In the genomic region with DNA sequence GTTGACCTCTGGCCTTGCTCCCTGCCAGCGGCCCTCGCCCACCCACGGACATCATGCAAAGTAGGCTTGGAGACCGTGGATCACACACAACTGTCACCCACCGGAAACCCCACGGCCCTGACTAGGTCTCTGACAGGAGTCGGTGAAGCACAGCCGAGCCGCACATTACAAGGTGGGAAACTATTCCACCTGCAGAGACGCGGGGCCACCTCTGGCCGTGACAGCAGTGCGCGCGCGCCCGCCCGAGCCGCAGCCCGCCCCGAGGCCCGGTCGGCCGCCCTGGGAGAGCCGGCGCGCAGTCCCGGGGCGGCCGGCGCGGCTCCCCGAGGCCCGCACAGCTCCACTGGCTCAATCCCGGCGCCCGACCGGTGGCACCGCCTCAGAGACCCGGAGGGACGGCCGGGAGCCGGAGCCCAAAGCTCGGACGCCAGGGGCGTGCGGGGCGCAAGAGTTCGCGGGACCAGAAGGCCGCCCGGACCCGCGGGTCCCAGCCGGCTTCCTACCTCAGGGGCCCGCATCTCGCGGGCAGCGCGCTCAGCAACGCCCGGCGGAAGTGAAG, we compare ENCODE assay signal across 8 mouse cellular contexts. TPM values are rescaled to one million over a fixed set of nuclear protein-coding genes. Genes with fewer than 3 reads are reported as not detected.
DNase-seq lines count a peak whose midpoint lies in the region; ATAC-seq and TF ChIP-seq lines count a peak whose summit lies in the region.
"Not testable (repeated sequence)": the region's sequence is repeated elsewhere in the genome, so short reads cannot be mapped to it uniquely, and the experiment has no call there.

No protein-coding gene starts in this region.

- H3K9me3 ChIP-seq in forebrain, embryonic 12.5 days; hindbrain, embryonic 14.5 days (ENCODE audit: control insufficient read depth, low read length); lung, postnatal 0 days (ENCODE audit: low read length); neural tube, embryonic 13.5 days: not testable (repeated sequence)

- peak overlapping the region; percentile 68 for H3K4me2 ChIP-seq in forebrain, embryonic 12.5 days
- H3K4me2 ChIP-seq in hindbrain, embryonic 14.5 days (replicated peaks): peak overlapping the region; percentile 79
- H3K4me2 ChIP-seq in lung, postnatal 0 days (replicated peaks; ENCODE audit: low read depth, low read length): peak overlapping the region; percentile 68
- peak overlapping the region; percentile 78 for H3K4me2 ChIP-seq in neural tube, embryonic 13.5 days

- under 1% methylated on average over 57 of the region's 63 CpGs for WGBS in forebrain, embryonic 12.5 days
- under 1% methylated on average over 52 of the region's 63 CpGs for WGBS in hindbrain, embryonic 14.5 days
- under 1% methylated on average over 39 of the region's 63 CpGs for WGBS in lung, postnatal 0 days
- WGBS in neural tube, embryonic 13.5 days: under 1% methylated on average over 56 of the region's 63 CpGs
- WGBS in thymus, adult 2 months: under 1% methylated on average over 63 of the region's 63 CpGs

- intact Hi-C loops in left cerebral cortex, adult 2 months (cut with DNase I): loop anchor here (5.0 kb wide), 1 partner anchor 48 kb away; no protein-coding TSS in a partner anchor

- not testable (repeated sequence) for ATAC-seq in forebrain, embryonic 12.5 days (ENCODE audit: low FRiP score)
- ATAC-seq in hindbrain, embryonic 14.5 days (ENCODE audit: low FRiP score): peak; percentile 69
- peak; percentile 53 for ATAC-seq in lung, postnatal 0 days
- ATAC-seq in neural tube, embryonic 13.5 days (ENCODE audit: low read depth): peak; percentile 72

- H3K36me3 ChIP-seq in forebrain, embryonic 12.5 days (replicated peaks); hindbrain, embryonic 14.5 days (replicated peaks; ENCODE audit: control insufficient read depth, insufficient read depth); lung, postnatal 0 days (ENCODE audit: insufficient read depth, low read length); thymus, adult 2 months (ENCODE audit: control insufficient read depth, insufficient read depth, low read length): not testable (repeated sequence)
- H3K36me3 ChIP-seq in neural tube, embryonic 13.5 days: peaks cover 15% of the 10 kb centered on the region

- peaks cover 19% of the 10 kb centered on the region for H3K4me1 ChIP-seq in forebrain, embryonic 12.5 days
- H3K4me1 ChIP-seq in hindbrain, embryonic 14.5 days (replicated peaks; ENCODE audit: control insufficient read depth, insufficient read depth, low read length); lung, postnatal 0 days (ENCODE audit: insufficient read depth, low read depth, low read length); thymus, adult 2 months (replicated peaks; ENCODE audit: control insufficient read depth, insufficient read depth, low read length): not testable (repeated sequence)
- peaks cover 18% of the 10 kb centered on the region for H3K4me1 ChIP-seq in neural tube, embryonic 13.5 days (replicated peaks)

- peak overlapping the region; percentile 56 for H3K4me3 ChIP-seq in forebrain, embryonic 12.5 days (replicated peaks)
- peak overlapping the region; percentile 72 for H3K4me3 ChIP-seq in hindbrain, embryonic 14.5 days (replicated peaks; ENCODE audit: low read length)
- H3K4me3 ChIP-seq in left cerebral cortex, adult 2 months: peak overlapping the region; percentile 77
- H3K4me3 ChIP-seq in lung, postnatal 0 days (ENCODE audit: low read depth, low read length): peak overlapping the region; percentile 68
- peak overlapping the region; percentile 71 for H3K4me3 ChIP-seq in neural tube, embryonic 13.5 days
- H3K4me3 ChIP-seq in thymus, adult 2 months (ENCODE audit: control insufficient read depth, insufficient read depth, low read length): peak overlapping the region; percentile 99

- TF ChIP-seq POLR2A in thymus, adult 2 months (IDR thresholded peaks at IDR 0.05; ENCODE audit: control insufficient read depth, extremely low read depth, insufficient read depth, low read length, poor library complexity): not testable (repeated sequence)

- TF ChIP-seq CTCF in left cerebral cortex, adult 2 months (IDR thresholded peaks at IDR 0.05); lung, postnatal 0 days (IDR thresholded peaks at IDR 0.05); thymus, adult 2 months (IDR thresholded peaks at IDR 0.05; ENCODE audit: borderline replicate concordance, control insufficient read depth, extremely low read depth, insufficient read depth, low read length, poor library complexity): not testable (repeated sequence)

- H3K27ac ChIP-seq in forebrain, embryonic 12.5 days; lung, postnatal 0 days (ENCODE audit: low read length); thymus, adult 2 months (ENCODE audit: control insufficient read depth, insufficient read depth, low read length): not testable (repeated sequence)
- H3K27ac ChIP-seq in hindbrain, embryonic 14.5 days: peak overlapping the region; percentile 38; the same call in 1 of the 2 replicates
- peak overlapping the region; percentile 73 for H3K27ac ChIP-seq in left cerebral cortex, adult 2 months
- peak overlapping the region; percentile 33; the same call in 1 of the 2 replicates for H3K27ac ChIP-seq in neural tube, embryonic 13.5 days (replicated peaks)

- H3K9ac ChIP-seq in forebrain, embryonic 12.5 days: peak overlapping the region; percentile 63
- peak overlapping the region; percentile 67 for H3K9ac ChIP-seq in hindbrain, embryonic 14.5 days
- H3K9ac ChIP-seq in lung, postnatal 0 days (replicated peaks; ENCODE audit: low read depth): peak overlapping the region; percentile 48
- H3K9ac ChIP-seq in neural tube, embryonic 13.5 days: peak overlapping the region; percentile 73

- not testable (repeated sequence) for TF ChIP-seq EP300 in lung, postnatal 0 days (IDR thresholded peaks at IDR 0.05)

- H3K27me3 ChIP-seq in forebrain, embryonic 12.5 days; hindbrain, embryonic 14.5 days (ENCODE audit: control insufficient read depth, insufficient read depth, low read length); lung, postnatal 0 days (replicated peaks; ENCODE audit: insufficient read depth, low read length); neural tube, embryonic 13.5 days; thymus, adult 2 months (ENCODE audit: control insufficient read depth, insufficient read depth, low read length): not testable (repeated sequence)

- DNase-seq in CD8-positive naive resting alpha-beta T cell, adult 2 months (ENCODE audit: low read depth in 2 of 2, low spot score in 2 of 2): peak; percentile 18 to 23
- peak; percentile 40 for DNase-seq in cerebellum, adult 11-12 months
- not testable (repeated sequence) for DNase-seq in hindbrain, embryonic 14.5 days (ENCODE audit: low spot score)
- peak in 1 of 2 experiments; percentile 30 for DNase-seq in left cerebral cortex, adult 2 months (ENCODE audit: extremely low spot score in 1 of 2, low spot score in 2 of 2)
- DNase-seq in lung, postnatal 0 days (ENCODE audit: low spot score): peak; percentile 10
- DNase-seq in thymus, adult 2 months: peak; percentile 35

RNA-seq across cellular contexts. Expression of a gene that starts 50.5 kb away (rescaled TPM):
- polyA plus RNA-seq in forebrain, embryonic 12.5 days (2016; fragmentation: Nextera tagmentation; extraction: Ambion mirVana): 14.4 TPM in 2 replicates
- polyA plus RNA-seq in hindbrain, embryonic 14.5 days (2014; fragmentation: Nextera tagmentation; extraction: Ambion mirVana): 7.2 and 8.4 TPM in 2 replicates
- total RNA-seq in left cerebral cortex, adult 2 months (2021): 10 to 100 TPM; 31.2 to 31.9 TPM
- polyA plus RNA-seq in lung, postnatal 0 days (2015; fragmentation: Nextera tagmentation; extraction: Ambion mirVana): 6.5 and 7.1 TPM in 2 replicates
- polyA plus RNA-seq in neural tube, embryonic 13.5 days (2015; fragmentation: Nextera tagmentation; extraction: Ambion mirVana): 9.6 and 11.6 TPM in 2 replicates
- 19.8 and 24.3 TPM in 2 replicates for polyA plus RNA-seq in thymus, adult 2 months (2012; rRNA removed)

RNA-seq across cellular contexts. Expression of a gene that starts 52.8 kb away (rescaled TPM):
- 0.43 and 0.63 TPM in 2 replicates for polyA plus RNA-seq in forebrain, embryonic 12.5 days (2016; fragmentation: Nextera tagmentation; extraction: Ambion mirVana)
- polyA plus RNA-seq in hindbrain, embryonic 14.5 days (2014; fragmentation: Nextera tagmentation; extraction: Ambion mirVana): 0.44 and 0.73 TPM in 2 replicates
- total RNA-seq in left cerebral cortex, adult 2 months (2021): 1 to 10 TPM; 3.7 to 6.4 TPM
- not detected in 2 replicates for polyA plus RNA-seq in lung, postnatal 0 days (2015; fragmentation: Nextera tagmentation; extraction: Ambion mirVana)
- 1.9 and 3.1 TPM in 2 replicates for polyA plus RNA-seq in neural tube, embryonic 13.5 days (2015; fragmentation: Nextera tagmentation; extraction: Ambion mirVana)
- polyA plus RNA-seq in thymus, adult 2 months (2012; rRNA removed): 0.04 and 0.11 TPM in 2 replicates
